Mouse (Mus musculus): ENCODE data around the gene Ccdc162. TPM values are rescaled to one million over a fixed set of nuclear protein-coding genes. Genes with fewer than 3 reads are reported as not detected.

Ccdc162 gene
- polyA plus RNA-seq, 1 experiment from 2014 or later, result 1.4 TPM

Small RNAs within 50 kb of the gene (microRNA-seq; reads per million reads assigned to microRNA genes)
- gene Mir3473b, result not detected

Other genes starting within 250 kb of the Ccdc162 start
- gene Mical1, start 240.3 kb downstream of the Ccdc162 start, polyA plus RNA-seq (2016; fragmentation: Nextera tagmentation; extraction: Ambion mirVana), result 42.6 and 46.8 TPM in 2 replicates
- 41.4 and 42.8 TPM in 2 replicates for gene Smpd2, start 226.3 kb downstream of the Ccdc162 start, polyA plus RNA-seq (2016; fragmentation: Nextera tagmentation; extraction: Ambion mirVana)
- gene Ppil6, start 226.2 kb downstream of the Ccdc162 start, polyA plus RNA-seq (2016; fragmentation: Nextera tagmentation; extraction: Ambion mirVana), result 2.6 and 3.8 TPM in 2 replicates
- gene Cd164, start 197.2 kb downstream of the Ccdc162 start, polyA plus RNA-seq (2016; fragmentation: Nextera tagmentation; extraction: Ambion mirVana), result 106 and 118 TPM in 2 replicates
- 19.7 and 21.9 TPM in 2 replicates for gene Cep57l1, start 93.2 kb upstream of the Ccdc162 start, polyA plus RNA-seq (2016; fragmentation: Nextera tagmentation; extraction: Ambion mirVana)
- 33.0 and 35.1 TPM in 2 replicates for gene Sesn1, start 93.3 kb upstream of the Ccdc162 start, polyA plus RNA-seq (2016; fragmentation: Nextera tagmentation; extraction: Ambion mirVana)